Mouse (Mus musculus) stomach, embryonic 16.5 days (tissue): Measurements from ENCODE around the gene Vwa3b. TPM values are rescaled to one million over a fixed set of nuclear protein-coding genes. Genes with fewer than 3 reads are reported as not detected.

ENCODE experiments used
- ATAC-seq: fragments of 200-750 bp; cut with Nextera tagmentation; 2 replicates; pipeline ENCODE4 v1.8.0; 2017; ENCODE audit warnings: moderate number of reproducible peaks, moderate TSS enrichment; ENCODE audit not compliant: insufficient read depth, low FRiP score
- H3K27ac ChIP-seq: fragments of 300-500 bp; sonication (generic); 2 replicates; pipeline ENCODE4 v1.5.1; 2014; ENCODE audit warnings: low read length
- H3K27me3 ChIP-seq: fragments of 300-500 bp; sonication (generic); 2 replicates; pipeline ENCODE4 v1.6.1; 2014; ENCODE audit warnings: low read length, control low read depth, mixed read lengths; ENCODE audit not compliant: control insufficient read depth, insufficient read depth
- H3K36me3 ChIP-seq: fragments of 300-500 bp; sonication (generic); 2 replicates; pipeline ENCODE4 v1.6.1; 2014; ENCODE audit warnings: low read length; ENCODE audit not compliant: control insufficient read depth, insufficient read depth
- H3K4me1 ChIP-seq: fragments of 300-500 bp; sonication (generic); 2 replicates; pipeline ENCODE4 v1.6.1; 2014; ENCODE audit warnings: low read length, control low read depth, mixed read lengths; ENCODE audit not compliant: control insufficient read depth, insufficient read depth
- H3K4me2 ChIP-seq: fragments of 300-500 bp; sonication (generic); 2 replicates; pipeline ENCODE4 v1.6.1; 2014; ENCODE audit warnings: low read depth, low read length, mixed read lengths
- H3K4me3 ChIP-seq: fragments of 300-500 bp; sonication (generic); replicated peaks from 2 replicates; pipeline ENCODE4 v1.5.1; 2014; ENCODE audit warnings: mild to moderate bottlenecking, low read length
- H3K9ac ChIP-seq: fragments of 300-500 bp; sonication (generic); 2 replicates; pipeline ENCODE4 v1.6.1; 2014; ENCODE audit warnings: low read length
- H3K9me3 ChIP-seq: fragments of 300-500 bp; sonication (generic); replicated peaks from 2 replicates; pipeline ENCODE4 v1.6.1; 2016; ENCODE audit warnings: low read length, control low read depth; ENCODE audit not compliant: control insufficient read depth
- WGBS: fragments of 180-500 bp; shearing (Covaris S2); extraction: QIAGEN DNeasy Blood & Tissue Kit; methylation state at CpG from one replicate; pipeline ENCODE4 v1.1.7; 2014; 5-methylcytosine and 5-hydroxymethylcytosine counted together
- polyA plus RNA-seq: library from polyadenylated mRNA; unstranded; fragments of >200 nt; fragmentation: Nextera tagmentation; extraction: Ambion mirVana; gene quantifications from 2 replicates; pipeline ENCODE4 v1.2.1, GENCODE M21; 2015

Vwa3b gene
- polyA plus RNA-seq, 1 experiment from 2014 or later: 0.37 TPM

DNA sequence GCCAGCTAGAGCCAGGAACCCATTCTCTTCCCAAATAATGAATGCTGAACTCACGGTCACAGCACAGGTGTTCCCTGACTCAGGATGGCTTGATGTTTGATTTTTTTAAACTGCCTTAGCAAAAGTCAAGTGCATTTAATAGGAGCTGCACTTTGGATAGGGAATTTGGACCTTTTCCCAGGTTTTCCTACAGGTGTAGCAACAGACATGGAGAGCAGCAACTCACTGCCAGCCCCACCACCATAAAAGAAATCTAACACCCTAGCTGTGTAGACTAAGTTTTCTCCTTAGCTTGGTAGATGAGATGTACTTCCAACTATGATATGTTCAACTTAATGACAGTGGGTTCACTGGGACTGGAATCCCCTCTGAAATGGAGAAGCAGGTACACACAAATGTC is 1.0 kb upstream of the Vwa3b start:
- Histone ChIP-seq H3K9ac (no peak overlapping the region), H3K27ac (no peak overlapping the region), H3K27me3 (no peaks in the 10 kb centered on the region), H3K4me3 (no peak overlapping the region), H3K4me2 (no peak overlapping the region), H3K4me1 (peaks cover 14% of the 10 kb centered on the region; the same call in 1 of the 2 replicates), H3K9me3 (no peaks in the 10 kb centered on the region), H3K36me3 (no peaks in the 10 kb centered on the region)
- WGBS: 69% methylated on average over 1 of the region's 1 CpGs
- ATAC-seq: no peak

DNA sequence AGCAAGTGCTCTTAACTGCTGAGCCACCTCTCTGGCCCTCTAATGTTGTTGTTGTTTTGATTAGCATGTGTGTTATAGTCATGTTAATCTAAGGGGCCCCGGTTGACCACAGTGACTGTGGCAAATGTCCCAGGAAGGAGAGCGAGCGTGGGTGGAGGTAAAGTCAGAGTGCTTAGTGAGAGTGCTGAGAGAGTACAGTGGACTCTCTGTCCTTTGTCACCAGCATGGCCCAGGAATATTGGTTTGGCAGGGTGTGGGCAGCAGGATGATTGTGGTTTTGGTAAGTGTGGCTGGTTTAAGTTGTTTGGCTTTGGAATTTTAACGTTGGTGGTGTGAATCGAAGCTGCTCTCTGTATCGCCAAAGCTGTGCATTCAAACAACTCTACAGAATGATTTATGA is 470 bp downstream of the Vwa3b start:
- 56% methylated on average over 6 of the region's 6 CpGs for WGBS
- ATAC-seq: no peak
- Histone ChIP-seq H3K9me3 (no peaks in the 10 kb centered on the region), H3K4me1 (peaks cover 14% of the 10 kb centered on the region; the same call in 1 of the 2 replicates), H3K27me3 (no peaks in the 10 kb centered on the region), H3K27ac (no peak overlapping the region), H3K4me3 (no peak overlapping the region), H3K9ac (no peak overlapping the region), H3K36me3 (no peaks in the 10 kb centered on the region), H3K4me2 (no peak overlapping the region)

DNA sequence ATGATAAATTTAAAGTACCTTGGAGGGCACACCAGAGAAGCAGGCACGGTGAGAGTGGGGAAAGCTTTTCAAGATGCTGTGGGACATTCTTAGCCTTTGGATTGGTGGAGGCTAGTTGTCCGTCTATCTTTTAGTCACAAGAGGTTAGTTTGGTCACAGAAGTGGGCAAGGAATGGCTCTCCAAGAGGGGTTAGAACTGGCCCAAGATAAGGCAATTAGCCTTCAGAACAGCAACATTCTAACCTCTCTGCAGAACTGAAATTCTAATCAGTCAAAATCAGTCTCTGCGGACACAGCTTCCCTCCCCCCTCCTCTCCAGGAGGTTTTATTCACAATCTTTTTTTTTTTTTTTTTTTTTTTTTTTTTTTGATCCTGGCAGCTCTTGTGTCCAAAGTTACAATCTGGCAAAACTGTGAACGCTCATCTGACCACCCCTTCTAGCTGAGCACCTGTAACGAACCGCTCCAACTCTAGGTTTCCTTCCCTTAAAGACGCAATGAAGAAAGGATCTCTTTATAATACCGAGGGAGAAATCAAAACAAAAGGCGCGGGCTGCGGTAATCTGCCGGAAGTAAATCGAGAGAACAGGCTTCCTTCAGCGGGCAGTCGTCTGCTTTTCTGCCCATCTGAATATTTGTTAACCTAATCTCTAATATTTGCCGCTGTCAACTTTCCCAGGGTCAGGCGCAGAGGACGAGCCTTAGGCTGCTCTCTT is 2.2 kb downstream of the Vwa3b start:
- H3K4me2 ChIP-seq: peak overlapping the region; percentile 85
- 0 out of 2 replicates have a peak, but pooled peaks have one; percentile 2 for ATAC-seq
- H3K27me3 ChIP-seq: no peaks in the 10 kb centered on the region
- H3K4me3 ChIP-seq: peak overlapping the region; percentile 56
- H3K4me1 ChIP-seq: peaks cover 14% of the 10 kb centered on the region; the same call in 1 of the 2 replicates
- 5% methylated on average over 18 of the region's 18 CpGs for WGBS
- H3K27ac ChIP-seq: peak overlapping the region; percentile 90
- H3K9ac ChIP-seq: peak overlapping the region; percentile 67
- no peaks in the 10 kb centered on the region for H3K36me3 ChIP-seq
- H3K9me3 ChIP-seq: no peaks in the 10 kb centered on the region

DNA sequence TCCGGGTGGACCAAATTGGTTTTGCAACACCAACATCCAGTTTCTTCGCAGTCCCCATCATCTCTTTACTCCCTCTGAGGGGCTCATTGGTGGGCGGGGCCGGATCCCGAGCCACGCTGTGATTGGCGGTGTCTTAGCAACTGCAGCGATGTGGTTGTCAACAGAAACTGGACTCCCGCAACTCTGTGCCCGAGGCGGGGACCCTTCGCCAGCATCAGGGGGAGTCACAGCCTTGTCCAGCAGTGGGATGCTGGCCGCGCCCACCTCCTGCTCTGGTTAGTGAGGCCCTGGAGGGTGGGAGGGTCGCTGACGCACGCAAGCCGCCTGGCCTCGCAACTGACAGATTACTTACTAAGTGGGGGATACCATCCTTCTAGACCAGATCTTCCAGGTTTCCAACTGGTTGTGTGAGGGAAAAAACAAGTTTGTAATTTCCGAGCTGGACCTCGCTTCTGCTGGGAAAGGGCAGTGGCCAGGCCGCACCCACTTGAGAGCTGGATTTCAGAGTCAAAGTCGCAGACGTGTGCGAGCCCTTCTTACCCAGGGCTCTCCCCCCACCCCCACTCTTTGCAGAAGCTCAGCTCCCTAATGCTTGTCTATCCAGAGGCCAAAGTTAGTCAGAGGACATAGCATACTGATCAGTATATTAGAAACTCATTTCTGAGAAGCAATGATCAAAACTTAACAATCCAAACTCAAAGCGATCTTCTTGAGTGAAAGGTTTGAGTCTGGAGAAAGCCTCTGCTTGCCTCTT is 2.9 kb downstream of the Vwa3b start:
- peak overlapping the region; percentile 67 for H3K9ac ChIP-seq
- no peaks in the 10 kb centered on the region for H3K27me3 ChIP-seq
- H3K4me1 ChIP-seq: peaks cover 14% of the 10 kb centered on the region; the same call in 1 of the 2 replicates
- ATAC-seq: peak; percentile 90
- H3K36me3 ChIP-seq: no peaks in the 10 kb centered on the region
- no peaks in the 10 kb centered on the region for H3K9me3 ChIP-seq
- peak overlapping the region; percentile 56 for H3K4me3 ChIP-seq
- H3K4me2 ChIP-seq: peak overlapping the region; percentile 85
- WGBS: 2% methylated on average over 26 of the region's 26 CpGs
- peak overlapping the region; percentile 90 for H3K27ac ChIP-seq

- H3K4me2 ChIP-seq: peak overlapping the region; percentile 85
- WGBS: 30% methylated on average over 5 of the region's 5 CpGs
- no peaks in the 10 kb centered on the region for H3K27me3 ChIP-seq
- no peaks in the 10 kb centered on the region for H3K9me3 ChIP-seq
- peak overlapping the region; percentile 90 for H3K27ac ChIP-seq
- peaks cover 14% of the 10 kb centered on the region; the same call in 1 of the 2 replicates for H3K4me1 ChIP-seq
- H3K4me3 ChIP-seq: peak overlapping the region; percentile 56
- H3K36me3 ChIP-seq: no peaks in the 10 kb centered on the region
- ATAC-seq: peak; percentile 58; the same call in 1 of the 2 replicates
- peak overlapping the region; percentile 67; the same call in 1 of the 2 replicates for H3K9ac ChIP-seq
Observed at GRCm38 (mm10) chr1:37029942-37030341, 3.5 kb downstream of the Vwa3b start.

GRCm38 (mm10) chr1:37030693-37031092 is 4.3 kb downstream of the Vwa3b start:
- WGBS: 63% methylated on average over 2 of the region's 2 CpGs
- no peak for ATAC-seq
- Histone ChIP-seq H3K9me3 (no peaks in the 10 kb centered on the region), H3K4me1 (peaks cover 14% of the 10 kb centered on the region; the same call in 1 of the 2 replicates), H3K36me3 (no peaks in the 10 kb centered on the region), H3K9ac (no peak overlapping the region), H3K4me2 (no peak overlapping the region), H3K27ac (peak overlapping the region; percentile 90), H3K4me3 (no peak overlapping the region), H3K27me3 (no peaks in the 10 kb centered on the region)

- Histone ChIP-seq H3K9me3 (no peaks in the 10 kb centered on the region), H3K4me2 (no peak overlapping the region), H3K36me3 (no peaks in the 10 kb centered on the region), H3K4me1 (no peaks in the 10 kb centered on the region), H3K27ac (no peak overlapping the region), H3K27me3 (no peaks in the 10 kb centered on the region), H3K4me3 (no peak overlapping the region), H3K9ac (no peak overlapping the region)
- WGBS: 85% methylated on average over 8 of the region's 8 CpGs
- ATAC-seq: no peak
Observed at GRCm38 (mm10) chr1:37035879-37036278, 9.5 kb downstream of the Vwa3b start.

DNA sequence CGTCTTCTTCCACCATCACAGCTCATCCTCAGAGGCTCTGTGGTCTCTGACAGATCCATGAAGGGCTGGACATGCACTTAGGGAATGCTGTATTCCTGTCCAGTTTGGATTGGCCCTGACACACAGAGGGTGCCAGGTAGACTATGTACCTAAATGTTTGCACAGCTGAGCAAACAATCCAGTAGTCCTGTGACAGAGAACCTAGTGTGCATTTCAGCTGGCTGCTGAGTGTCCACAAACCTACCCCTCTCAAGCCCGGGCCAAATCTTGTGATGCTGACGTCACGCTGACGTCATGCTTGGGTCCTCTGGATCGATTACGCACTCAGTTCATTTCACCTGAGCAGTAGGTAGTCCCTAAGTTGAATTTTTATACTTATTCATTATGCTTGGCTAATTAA is 14.7 kb downstream of the Vwa3b start:
- Histone ChIP-seq H3K9ac (no peak overlapping the region), H3K27ac (no peak overlapping the region), H3K27me3 (no peaks in the 10 kb centered on the region), H3K4me2 (no peak overlapping the region), H3K4me1 (0 out of 2 replicates have a peak, but pooled peaks cover 4% of the 10 kb centered on the region), H3K36me3 (no peaks in the 10 kb centered on the region), H3K4me3 (no peak overlapping the region), H3K9me3 (no peaks in the 10 kb centered on the region)
- peak; percentile 62; the same call in 1 of the 2 replicates for ATAC-seq
- 68% methylated on average over 7 of the region's 7 CpGs for WGBS

DNA sequence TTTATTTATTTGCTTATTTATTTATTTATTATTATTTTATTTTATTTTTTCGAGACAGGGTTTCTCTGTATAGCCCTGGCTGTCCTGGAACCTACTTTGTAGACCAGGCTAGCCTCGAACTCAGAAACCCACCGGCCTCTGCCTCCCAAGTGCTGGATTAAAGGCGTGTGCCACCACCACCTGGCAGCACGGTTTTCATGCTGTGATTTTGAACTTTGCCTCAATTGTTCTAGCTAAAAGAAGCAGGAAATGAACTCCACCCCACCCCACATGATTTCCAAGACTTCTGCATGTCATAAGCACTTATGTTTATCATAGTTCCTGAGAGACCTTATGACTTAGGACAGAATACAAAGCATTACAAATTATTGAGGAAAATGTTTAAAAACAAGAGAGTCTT is 15.5 kb downstream of the Vwa3b start:
- Histone ChIP-seq H3K27me3 (no peaks in the 10 kb centered on the region), H3K36me3 (no peaks in the 10 kb centered on the region), H3K4me3 (no peak overlapping the region), H3K27ac (no peak overlapping the region), H3K9me3 (no peaks in the 10 kb centered on the region), H3K4me2 (no peak overlapping the region), H3K4me1 (0 out of 2 replicates have a peak, but pooled peaks cover 4% of the 10 kb centered on the region), H3K9ac (no peak overlapping the region)
- 83% methylated on average over 5 of the region's 5 CpGs for WGBS
- ATAC-seq: no peak
